Mouse (Mus musculus) bone marrow, adult 2 months (tissue): ENCODE measurements around the gene Ptgdr2.

Experiments
- CTCF ChIP-seq: fragments of 200-500 bp; IDR thresholded peaks from 2 replicates; pipeline ENCODE4 v1.5.1; 2011; ENCODE audit warnings: low read length, control low read depth; ENCODE audit not compliant: control insufficient read depth, insufficient read depth
- POLR2A ChIP-seq: fragments of 200-500 bp; IDR thresholded peaks from 2 replicates; pipeline ENCODE4 v1.6.1; 2011; ENCODE audit warnings: low read depth, mild to moderate bottlenecking, control low read depth, low read length, borderline replicate concordance; ENCODE audit not compliant: control insufficient read depth

DNA sequence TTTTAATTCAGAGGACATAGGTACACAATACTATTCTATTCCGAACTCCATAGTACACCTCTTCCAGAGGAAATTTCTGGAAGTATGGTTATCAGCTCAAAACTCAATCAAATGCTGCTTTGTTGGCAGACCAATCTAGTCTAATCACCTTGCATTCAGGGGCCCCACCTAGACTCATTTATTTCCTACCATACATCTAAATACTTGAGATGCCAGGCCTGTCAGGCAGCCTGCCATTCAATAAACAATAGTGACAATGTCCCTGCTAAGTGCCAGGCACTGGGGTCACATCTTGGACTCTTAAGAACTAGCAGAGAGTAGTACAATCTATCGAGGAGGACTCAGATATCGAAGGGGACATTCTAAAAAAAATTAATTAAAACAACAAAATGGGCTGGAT, 44.8 kb upstream of the Ptgdr2 start:
- TF ChIP-seq CTCF (no peak), POLR2A (no peak)
